Mouse (Mus musculus): ENCODE measurements at regions not wholly inside any gene's neighbourhood (a gene's known extent, or its start where the extent isn't known, plus 50 kb on each side); places are given as distances from the start of the nearest gene placed in this dataset.
"Not testable (repeated sequence)": the region's sequence is repeated elsewhere in the genome, so short reads cannot be mapped to it uniquely, and the experiment has no call there.

DNA sequence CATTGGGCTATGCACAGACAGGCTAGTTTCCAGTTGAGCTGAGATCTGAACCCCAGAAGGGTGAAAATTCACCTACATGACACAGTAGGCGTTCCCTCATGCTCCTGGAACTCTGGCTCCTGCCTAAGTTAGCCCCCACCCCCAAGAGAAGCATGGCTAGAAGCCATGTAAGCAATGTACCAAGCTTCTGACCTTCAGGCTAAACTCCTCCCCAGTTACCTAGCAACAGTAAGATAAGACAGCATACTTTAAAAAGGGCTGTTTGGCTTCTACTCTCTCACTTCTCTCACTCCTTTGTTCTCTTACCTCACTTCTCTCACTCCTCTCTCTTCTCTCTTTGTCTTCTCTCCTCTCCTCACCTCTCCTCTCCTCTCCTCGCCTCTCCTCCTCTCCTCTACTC is 629.7 kb upstream of the Prmt6 start:
- DNase-seq (ENCODE audit: low read depth, low spot score): not testable (repeated sequence)

GRCm38 (mm10) chr3:110865989-110866388 is 615.2 kb upstream of the Prmt6 start:
- DNase-seq (ENCODE audit: low read depth, low spot score): no peak

GRCm38 (mm10) chr3:110847222-110847621 is 596.4 kb upstream of the Prmt6 start:
- peak; percentile 1 for DNase-seq (ENCODE audit: low read depth, low spot score)

- no peak for DNase-seq (ENCODE audit: low read depth, low spot score)
Measured at GRCm38 (mm10) chr3:110820709-110821401, 570.1 kb upstream of the Prmt6 start.

DNA sequence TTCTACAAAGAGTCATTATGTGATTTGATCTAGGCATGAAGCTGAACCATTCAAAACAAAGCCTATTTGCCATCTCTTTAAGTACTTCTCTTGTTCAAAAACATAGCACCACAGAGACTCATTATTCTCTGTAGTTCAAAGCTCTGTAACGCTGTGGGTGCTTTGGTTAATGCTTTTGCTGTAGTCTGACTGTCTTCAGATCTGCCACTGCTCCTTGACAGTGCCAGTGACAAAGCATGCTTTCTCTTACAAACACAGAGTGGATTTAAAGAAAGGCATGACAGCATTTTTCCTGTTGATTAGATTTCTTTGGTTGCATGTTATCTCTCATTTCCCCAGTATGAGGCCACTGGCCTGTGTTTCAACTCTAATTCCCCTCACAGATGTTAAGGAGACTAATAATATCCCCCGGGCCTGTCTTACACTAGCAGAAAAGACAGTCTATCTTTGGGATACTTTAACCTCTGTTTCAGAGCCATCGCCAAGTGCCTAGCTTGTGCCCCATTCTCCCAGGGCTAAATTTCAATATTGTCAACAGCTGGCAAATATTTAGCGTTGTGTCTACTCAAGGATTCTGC is 538.3 kb upstream of the Prmt6 start:
- DNase-seq (ENCODE audit: low read depth, low spot score): no peak

GRCm38 (mm10) chr3:110755266-110755665 is 504.5 kb upstream of the Prmt6 start:
- no peak for DNase-seq (ENCODE audit: low read depth, low spot score)

GRCm38 (mm10) chr3:110746273-110746672 is 495.5 kb upstream of the Prmt6 start:
- DNase-seq (ENCODE audit: low read depth, low spot score): no peak

DNA sequence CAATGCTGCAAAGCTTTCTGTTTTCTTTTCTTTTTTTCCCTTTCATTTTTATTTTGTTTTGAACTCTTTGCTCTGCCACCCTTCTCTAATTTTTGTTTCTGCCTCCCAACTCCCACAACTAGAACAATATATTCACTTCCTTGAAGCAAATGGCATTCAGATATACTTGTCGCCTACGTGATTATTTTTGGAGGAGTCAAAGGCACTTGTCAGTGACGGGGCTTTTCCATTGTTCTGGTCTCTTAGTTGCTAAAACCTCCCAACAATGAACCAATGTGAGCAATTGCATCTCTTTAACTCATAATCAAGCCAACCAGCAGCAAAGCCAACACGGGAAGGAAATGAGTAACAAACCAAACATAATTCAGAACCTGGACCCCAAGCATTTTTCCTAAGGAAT is 449.3 kb upstream of the Prmt6 start:
- DNase-seq (ENCODE audit: low read depth, low spot score): no peak

- no peak for DNase-seq (ENCODE audit: low read depth, low spot score)
Measured at GRCm38 (mm10) chr3:110667525-110668005, 416.8 kb upstream of the Prmt6 start.

DNA sequence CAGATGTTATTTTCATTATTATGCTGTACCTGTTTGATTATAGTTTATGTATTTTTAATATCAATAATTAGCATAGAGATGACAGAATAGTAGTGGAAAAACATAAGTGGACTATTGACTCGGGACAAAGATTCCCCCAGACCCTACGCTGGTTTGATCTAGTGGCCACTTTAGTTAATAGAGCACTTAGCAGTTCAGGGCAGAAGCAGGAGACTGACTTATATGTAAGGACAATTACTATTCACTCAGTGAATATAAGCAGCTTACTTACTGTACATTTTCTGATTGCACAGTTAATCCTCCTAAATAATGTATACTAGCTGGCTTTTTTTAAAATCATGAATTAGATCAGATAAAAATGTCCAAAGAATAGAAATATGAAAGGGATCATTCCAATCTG is 416.2 kb upstream of the Prmt6 start:
- no peak for DNase-seq (ENCODE audit: low read depth, low spot score)

- no peak for DNase-seq (ENCODE audit: low read depth, low spot score)
Measured at GRCm38 (mm10) chr3:110657495-110658105, 406.8 kb upstream of the Prmt6 start.

- DNase-seq (ENCODE audit: low read depth, low spot score): no peak
Measured at GRCm38 (mm10) chr3:110626326-110626725, 375.5 kb upstream of the Prmt6 start.

GRCm38 (mm10) chr3:110599175-110599853 is 348.5 kb upstream of the Prmt6 start:
- no peak for DNase-seq (ENCODE audit: low read depth, low spot score)

GRCm38 (mm10) chr3:110582766-110583165 is 332.0 kb upstream of the Prmt6 start:
- DNase-seq (ENCODE audit: low read depth, low spot score): no peak

DNA sequence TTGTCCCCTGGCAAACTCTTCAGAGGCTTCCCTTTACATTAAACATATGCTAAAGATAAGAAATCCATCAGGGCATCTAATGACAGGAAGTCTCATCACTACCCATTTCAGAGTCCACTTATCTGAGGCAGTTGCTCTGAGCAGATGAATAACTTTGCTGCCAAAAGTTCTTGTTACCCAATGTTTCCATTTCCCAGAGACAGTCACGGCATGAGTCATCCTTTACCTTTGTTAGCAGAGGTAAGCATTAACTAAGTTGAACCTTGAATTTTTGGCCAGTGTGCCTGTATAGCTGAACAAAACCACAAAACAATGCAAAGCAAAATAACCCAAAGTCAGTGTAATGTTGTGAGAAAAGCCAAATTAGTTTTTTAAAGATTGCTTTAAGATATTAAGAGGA is 328.5 kb upstream of the Prmt6 start:
- no peak for DNase-seq (ENCODE audit: low read depth, low spot score)

DNA sequence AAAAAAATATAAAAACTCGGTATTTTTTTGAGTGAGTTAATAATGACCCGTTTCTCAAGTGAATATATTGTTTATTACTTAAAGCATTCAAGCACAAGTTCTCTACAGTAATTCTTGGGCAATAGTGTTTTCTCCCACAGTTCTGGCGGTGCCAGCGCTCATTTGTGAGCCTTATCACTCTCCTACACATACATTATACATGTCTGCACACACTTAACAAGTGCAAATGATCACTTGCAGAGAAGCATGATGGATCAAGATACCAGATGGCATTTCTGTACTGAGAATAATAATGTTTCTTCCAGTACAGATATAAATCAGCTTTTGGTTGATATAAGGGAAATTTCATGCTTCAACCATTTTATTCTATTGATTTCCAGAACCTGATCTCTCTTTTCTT is 316.4 kb upstream of the Prmt6 start:
- no peak for DNase-seq (ENCODE audit: low read depth, low spot score)

- no peak for DNase-seq (ENCODE audit: low read depth, low spot score)
Measured at GRCm38 (mm10) chr3:110547326-110547725, 296.5 kb upstream of the Prmt6 start.

- no peak for DNase-seq (ENCODE audit: low read depth, low spot score)
Measured at GRCm38 (mm10) chr3:110538275-110538674, 287.5 kb upstream of the Prmt6 start.

Data from WW6 (cell line).